Mouse (Mus musculus) heart, postnatal 0 days (tissue): ENCODE measurements at regions not wholly inside any gene's neighbourhood (a gene's known extent, or its start where the extent isn't known, plus 50 kb on each side); places are given as distances from the start of the nearest gene placed in this dataset.

ENCODE experiments used
- ATAC-seq: fragments of 200-750 bp; cut with Nextera tagmentation; 2 replicates; pipeline ENCODE4 v1.8.0; 2017; ENCODE audit warnings: low read depth, moderate number of reproducible peaks, moderate library complexity; ENCODE audit not compliant: insufficient read depth
- DNase-seq: peaks from one replicate; pipeline ENCODE4 v3.0.0-alpha.2; 2016; ENCODE audit warnings: low spot score
- H3K27ac ChIP-seq: fragments of 300-500 bp; sonication (generic); 2 replicates; pipeline ENCODE4 v1.5.1; 2014; ENCODE audit warnings: low read depth, mild to moderate bottlenecking
- H3K27me3 ChIP-seq: fragments of 300-500 bp; sonication (generic); 2 replicates; pipeline ENCODE4 v1.6.1; 2014; ENCODE audit warnings: low read length, mixed read lengths; ENCODE audit not compliant: control insufficient read depth, insufficient read depth
- H3K36me3 ChIP-seq: fragments of 300-500 bp; sonication (generic); replicated peaks from 2 replicates; pipeline ENCODE4 v1.6.1; 2014; ENCODE audit warnings: low read length, mixed read lengths; ENCODE audit not compliant: control insufficient read depth, insufficient read depth
- H3K4me1 ChIP-seq: fragments of 300-500 bp; sonication (generic); 2 replicates; pipeline ENCODE4 v1.6.1; 2014; ENCODE audit warnings: antibody characterized with exemption; ENCODE audit not compliant: control insufficient read depth, insufficient read depth
- H3K4me2 ChIP-seq: fragments of 300-500 bp; sonication (generic); 2 replicates; pipeline ENCODE4 v1.6.1; 2014; ENCODE audit warnings: low read depth, mild to moderate bottlenecking, low read length, moderate library complexity
- H3K4me3 ChIP-seq: fragments of 300-500 bp; sonication (generic); 2 replicates; pipeline ENCODE4 v1.5.1; 2014; ENCODE audit warnings: low read depth, low read length
- H3K9ac ChIP-seq: fragments of 300-500 bp; sonication (generic); replicated peaks from 2 replicates; pipeline ENCODE4 v1.6.1; 2014; ENCODE audit warnings: low read depth, low read length, mixed read lengths
- H3K9me3 ChIP-seq: fragments of 300-500 bp; sonication (generic); replicated peaks from 2 replicates; pipeline ENCODE4 v1.6.1; 2016; ENCODE audit warnings: low read length; ENCODE audit not compliant: control insufficient read depth
- CTCF ChIP-seq: IDR thresholded peaks from 2 replicates; pipeline ENCODE4 v1.5.1; 2016; ENCODE audit warnings: antibody characterized with exemption, control low read depth, low read depth
- EP300 ChIP-seq: IDR thresholded peaks from 2 replicates; pipeline ENCODE4 v1.6.1; 2016; ENCODE audit warnings: antibody characterized with exemption, low read depth
- WGBS: fragments of 180-500 bp; shearing (Covaris S2); extraction: QIAGEN DNeasy Blood & Tissue Kit; methylation state at CpG from one replicate; pipeline ENCODE4 v1.1.7; 2014; 5-methylcytosine and 5-hydroxymethylcytosine counted together

DNA sequence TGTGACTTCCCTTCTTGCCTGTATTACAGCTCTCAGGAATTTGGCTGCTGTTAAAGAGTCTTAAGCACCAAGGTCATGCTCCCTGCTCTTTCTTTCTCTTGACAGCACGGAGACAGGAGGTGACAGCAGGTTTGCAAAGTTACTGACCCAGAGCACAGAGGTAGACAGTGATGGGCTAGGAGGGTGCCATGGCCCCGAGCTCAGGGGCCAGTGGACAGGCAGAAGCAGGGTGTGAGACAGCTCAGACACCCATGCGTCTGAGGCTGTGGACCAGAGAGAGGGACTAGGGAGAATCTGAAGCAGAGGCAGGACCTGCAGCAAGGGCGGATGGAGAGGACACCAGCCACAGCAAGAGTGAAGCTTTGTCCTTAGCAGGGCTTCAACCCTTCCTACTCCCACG lies 119.3 kb upstream of the Tdrd3 start:
- Histone ChIP-seq H3K27me3 (no peaks in the 10 kb centered on the region), H3K4me3 (no peak overlapping the region), H3K27ac (no peak overlapping the region), H3K9ac (no peak overlapping the region), H3K4me2 (no peak overlapping the region), H3K9me3 (no peaks in the 10 kb centered on the region), H3K4me1 (no peaks in the 10 kb centered on the region), H3K36me3 (no peaks in the 10 kb centered on the region)
- WGBS, result 32% methylated on average over 5 of the region's 5 CpGs
- TF ChIP-seq EP300 (no peak), CTCF (no peak)
- DNase-seq (no peak), ATAC-seq (no peak)

- H3K27me3 ChIP-seq, result no peaks in the 10 kb centered on the region
- no peak overlapping the region for H3K4me3 ChIP-seq
- ATAC-seq (no peak), DNase-seq (no peak)
- H3K9ac ChIP-seq, result no peak overlapping the region
- TF ChIP-seq EP300 (no peak), CTCF (no peak)
- no peaks in the 10 kb centered on the region for H3K9me3 ChIP-seq
- no peaks in the 10 kb centered on the region for H3K4me1 ChIP-seq
- H3K4me2 ChIP-seq, result no peak overlapping the region
- WGBS, result 55% methylated on average over 4 of the region's 4 CpGs
- no peak overlapping the region for H3K27ac ChIP-seq
- no peaks in the 10 kb centered on the region for H3K36me3 ChIP-seq
Observed at GRCm38 (mm10) chr14:87300838-87301237, 115.6 kb upstream of the Tdrd3 start.

- Histone ChIP-seq H3K4me1 (no peaks in the 10 kb centered on the region), H3K4me3 (no peak overlapping the region), H3K36me3 (no peaks in the 10 kb centered on the region), H3K4me2 (no peak overlapping the region), H3K27ac (no peak overlapping the region), H3K9me3 (no peaks in the 10 kb centered on the region), H3K27me3 (no peaks in the 10 kb centered on the region), H3K9ac (no peak overlapping the region)
- no peak for ATAC-seq
- WGBS, result 73% methylated on average over 5 of the region's 5 CpGs
- no peak for DNase-seq
- TF ChIP-seq CTCF, result no peak
- no peak for TF ChIP-seq EP300
Observed at GRCm38 (mm10) chr14:87301564-87301963, 114.9 kb upstream of the Tdrd3 start.

DNA sequence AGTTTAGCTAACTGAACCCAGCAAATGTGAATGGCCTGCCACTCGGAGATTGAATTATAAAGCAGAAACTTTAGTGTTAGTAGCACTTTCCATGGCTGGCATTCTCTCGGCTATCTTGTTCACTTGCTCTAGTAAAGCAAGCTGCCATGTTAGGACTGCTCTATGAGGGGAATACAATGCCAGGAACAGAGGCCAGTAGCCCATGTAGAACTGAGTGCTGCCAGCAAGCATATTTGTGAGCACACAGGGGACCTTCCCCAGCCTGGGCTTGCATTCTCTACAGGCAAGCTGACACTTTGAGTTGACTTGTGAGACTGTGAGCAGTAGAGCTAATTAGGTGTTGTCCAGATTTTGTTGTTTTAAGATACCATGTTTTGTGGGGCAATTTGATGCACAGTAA lies 111.0 kb upstream of the Tdrd3 start:
- TF ChIP-seq EP300 (no peak), CTCF (no peak)
- ATAC-seq (no peak), DNase-seq (no peak)
- H3K9ac ChIP-seq, result no peak overlapping the region
- no peaks in the 10 kb centered on the region for H3K27me3 ChIP-seq
- no peak overlapping the region for H3K4me2 ChIP-seq
- H3K4me1 ChIP-seq, result no peaks in the 10 kb centered on the region
- H3K27ac ChIP-seq, result no peak overlapping the region
- no peaks in the 10 kb centered on the region for H3K36me3 ChIP-seq
- WGBS, result 81% methylated on average over 2 of the region's 2 CpGs
- H3K4me3 ChIP-seq, result no peak overlapping the region
- no peaks in the 10 kb centered on the region for H3K9me3 ChIP-seq

DNA sequence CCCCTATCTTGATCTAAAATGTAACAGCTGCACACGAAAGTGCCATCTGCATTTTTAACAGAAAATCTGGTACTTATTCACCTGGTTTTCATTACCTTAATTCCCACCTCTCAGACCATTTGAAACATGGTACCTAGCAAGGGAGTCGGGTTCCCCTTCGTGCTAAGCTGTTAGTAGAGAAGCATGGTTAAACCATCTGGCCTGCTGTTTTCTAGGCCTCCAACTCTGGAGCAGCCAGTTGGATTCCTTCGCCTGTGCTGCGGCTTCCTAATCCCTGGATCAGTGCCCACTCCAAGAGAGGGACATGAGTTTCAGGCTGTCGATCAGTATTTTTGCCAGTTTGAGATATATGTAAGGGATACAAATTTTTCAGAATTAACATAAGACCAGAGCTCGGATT lies 110.4 kb upstream of the Tdrd3 start:
- Histone ChIP-seq H3K9ac (no peak overlapping the region), H3K27ac (no peak overlapping the region), H3K4me1 (no peaks in the 10 kb centered on the region), H3K4me2 (no peak overlapping the region), H3K36me3 (no peaks in the 10 kb centered on the region), H3K27me3 (no peaks in the 10 kb centered on the region), H3K4me3 (no peak overlapping the region), H3K9me3 (no peaks in the 10 kb centered on the region)
- 58% methylated on average over 7 of the region's 7 CpGs for WGBS
- TF ChIP-seq CTCF (no peak), EP300 (no peak)
- DNase-seq (no peak), ATAC-seq (no peak)

GRCm38 (mm10) chr14:87308016-87308415 lies 108.4 kb upstream of the Tdrd3 start:
- Histone ChIP-seq H3K4me1 (no peaks in the 10 kb centered on the region), H3K27ac (no peak overlapping the region), H3K9ac (no peak overlapping the region), H3K36me3 (no peaks in the 10 kb centered on the region), H3K9me3 (no peaks in the 10 kb centered on the region), H3K4me2 (no peak overlapping the region), H3K27me3 (no peaks in the 10 kb centered on the region), H3K4me3 (no peak overlapping the region)
- WGBS, result 78% methylated on average over 7 of the region's 7 CpGs
- DNase-seq (no peak), ATAC-seq (no peak)
- TF ChIP-seq EP300, result no peak
